ENCODE assay signal across 18 mouse cellular contexts in the genomic region with DNA sequence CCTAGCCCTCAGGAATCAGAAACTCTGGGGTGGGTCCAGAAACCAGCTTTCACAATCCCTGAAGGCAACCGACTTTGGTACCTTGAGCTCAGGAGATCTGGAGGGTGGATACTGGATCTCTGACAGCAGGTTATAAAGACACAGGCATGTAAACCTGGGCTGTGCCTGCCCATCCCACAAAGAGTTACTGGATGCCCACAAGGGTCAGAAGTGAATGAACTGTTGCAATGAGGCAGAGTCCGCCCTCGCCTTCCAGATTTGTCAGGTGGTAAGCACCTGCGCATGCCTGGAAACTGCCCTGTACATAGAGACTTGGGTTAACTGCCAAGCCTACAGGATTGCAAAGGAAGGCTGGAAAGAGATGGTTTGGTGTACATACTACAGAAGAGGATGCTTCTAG. TPM values are rescaled to one million over a fixed set of nuclear protein-coding genes. Genes with fewer than 3 reads are reported as not detected.
DNase-seq lines count a peak whose midpoint lies in the region; ATAC-seq lines count a peak whose summit lies in the region.
"Had no signal": no experiment of that assay in that cellular context is flagged by ENCODE, and none has a peak within 500 bp of the region (broad histone marks: within the 10 kb centered on the region; RNA-seq: fewer than 3 reads in every experiment).

No protein-coding gene starts in this region.

- no peak overlapping the region for H3K9ac ChIP-seq in forebrain, embryonic 12.5 days
- no peak overlapping the region for H3K9ac ChIP-seq in forebrain, embryonic 11.5 days (ENCODE audit: low read length)
- no peak overlapping the region for H3K9ac ChIP-seq in kidney, embryonic 15.5 days
- no peak overlapping the region for H3K9ac ChIP-seq in neural tube, embryonic 13.5 days
- no peak overlapping the region for H3K9ac ChIP-seq in neural tube, embryonic 15.5 days (replicated peaks)
- H3K9ac ChIP-seq: liver, embryonic 13.5 days had no signal

- H3K9me3 ChIP-seq in forebrain, embryonic 12.5 days: no peaks in the 10 kb centered on the region
- no peaks in the 10 kb centered on the region for H3K9me3 ChIP-seq in forebrain, embryonic 11.5 days (ENCODE audit: control insufficient read depth, low read length)
- no peaks in the 10 kb centered on the region for H3K9me3 ChIP-seq in kidney, embryonic 15.5 days (replicated peaks)
- no peaks in the 10 kb centered on the region for H3K9me3 ChIP-seq in neural tube, embryonic 13.5 days
- H3K9me3 ChIP-seq in neural tube, embryonic 15.5 days (replicated peaks): no peaks in the 10 kb centered on the region
- H3K9me3 ChIP-seq: G1E; heart, embryonic 10.5 days; liver, embryonic 13.5 days; megakaryocyte, embryonic 14.5 days had no signal

- no peak for ATAC-seq in forebrain, embryonic 12.5 days (ENCODE audit: low FRiP score)
- ATAC-seq in forebrain, embryonic 11.5 days (replicated peaks; ENCODE audit: low FRiP score): no peak
- no peak for ATAC-seq in kidney, embryonic 15.5 days (replicated peaks; ENCODE audit: low FRiP score)
- no peak for ATAC-seq in neural tube, embryonic 13.5 days (ENCODE audit: low read depth)
- ATAC-seq in neural tube, embryonic 15.5 days (ENCODE audit: low FRiP score): no peak
- ATAC-seq: CD4-positive, CD25-positive, alpha-beta regulatory T cell, adult 4 months; midbrain, embryonic 16.5 days had no signal

- H3K36me3 ChIP-seq in forebrain, embryonic 12.5 days (replicated peaks): peaks cover 7% of the 10 kb centered on the region; the same call in 1 of the 2 replicates
- H3K36me3 ChIP-seq in forebrain, embryonic 11.5 days (ENCODE audit: control insufficient read depth, insufficient read depth, low read length): no peaks in the 10 kb centered on the region; the same call in 1 of the 2 replicates
- H3K36me3 ChIP-seq in kidney, embryonic 15.5 days: peaks cover 8% of the 10 kb centered on the region; the same call in 1 of the 2 replicates
- 0 out of 2 replicates have a peak, but pooled peaks cover 9% of the 10 kb centered on the region for H3K36me3 ChIP-seq in neural tube, embryonic 13.5 days
- no peaks in the 10 kb centered on the region for H3K36me3 ChIP-seq in neural tube, embryonic 15.5 days
- H3K36me3 ChIP-seq: G1E; liver, embryonic 13.5 days had no signal

- H3K4me2 ChIP-seq in forebrain, embryonic 12.5 days: peak overlapping the region; percentile 84
- H3K4me2 ChIP-seq in forebrain, embryonic 11.5 days (ENCODE audit: low read depth, low read length, severe bottlenecking): no peak overlapping the region
- peak overlapping the region; percentile 31; the same call in 1 of the 2 replicates for H3K4me2 ChIP-seq in kidney, embryonic 15.5 days
- peak overlapping the region; percentile 85; the same call in 1 of the 2 replicates for H3K4me2 ChIP-seq in neural tube, embryonic 13.5 days
- no peak overlapping the region for H3K4me2 ChIP-seq in neural tube, embryonic 15.5 days
- H3K4me2 ChIP-seq: liver, embryonic 13.5 days had no signal

- peaks cover 93% of the 10 kb centered on the region for H3K4me1 ChIP-seq in forebrain, embryonic 12.5 days
- peaks cover 45% of the 10 kb centered on the region for H3K4me1 ChIP-seq in forebrain, embryonic 11.5 days (replicated peaks; ENCODE audit: control insufficient read depth, insufficient read depth, low read length)
- peaks cover 59% of the 10 kb centered on the region for H3K4me1 ChIP-seq in kidney, embryonic 15.5 days
- H3K4me1 ChIP-seq in neural tube, embryonic 13.5 days (replicated peaks): peaks cover 94% of the 10 kb centered on the region
- peaks cover 87% of the 10 kb centered on the region for H3K4me1 ChIP-seq in neural tube, embryonic 15.5 days
- H3K4me1 ChIP-seq: liver, embryonic 13.5 days; megakaryocyte, embryonic 14.5 days had no signal

- no peak overlapping the region for H3K4me3 ChIP-seq in forebrain, embryonic 12.5 days (replicated peaks)
- H3K4me3 ChIP-seq in forebrain, embryonic 11.5 days (ENCODE audit: low read depth, low read length): no peak overlapping the region
- no peak overlapping the region for H3K4me3 ChIP-seq in kidney, embryonic 15.5 days (replicated peaks)
- H3K4me3 ChIP-seq in neural tube, embryonic 13.5 days: no peak overlapping the region
- H3K4me3 ChIP-seq in neural tube, embryonic 15.5 days (replicated peaks): no peak overlapping the region
- H3K4me3 ChIP-seq: heart, embryonic 10.5 days; liver, embryonic 13.5 days; megakaryocyte, embryonic 14.5 days had no signal

- 90% methylated on average over 4 of the region's 4 CpGs for WGBS in forebrain, embryonic 12.5 days
- 92% methylated on average over 4 of the region's 4 CpGs for WGBS in forebrain, embryonic 11.5 days
- WGBS in kidney, embryonic 15.5 days: 86% methylated on average over 4 of the region's 4 CpGs
- WGBS in neural tube, embryonic 13.5 days: 90% methylated on average over 4 of the region's 4 CpGs
- whole genome bisulfite sequencing in neural tube, embryonic 15.5 days: 93% methylated on average over 4 of the region's 4 CpGs

- peaks cover 34% of the 10 kb centered on the region for H3K27me3 ChIP-seq in forebrain, embryonic 12.5 days
- peaks cover 2% of the 10 kb centered on the region; the same call in 1 of the 2 replicates for H3K27me3 ChIP-seq in forebrain, embryonic 11.5 days (ENCODE audit: control insufficient read depth, insufficient read depth, low read length)
- H3K27me3 ChIP-seq in kidney, embryonic 15.5 days: no peaks in the 10 kb centered on the region
- H3K27me3 ChIP-seq in neural tube, embryonic 13.5 days: no peaks in the 10 kb centered on the region
- H3K27me3 ChIP-seq in neural tube, embryonic 15.5 days (replicated peaks): no peaks in the 10 kb centered on the region

- no peak for DNase-seq in forebrain, embryonic 11.5 days (ENCODE audit: low spot score)
- DNase-seq in kidney, postnatal 14 days: no peak
- no peak for DNase-seq in right cerebral cortex, postnatal 25 days
- DNase-seq in cerebellum, adult 11 months: no peak
- DNase-seq: cerebellum, adult 9-11 months; gastrocnemius, postnatal 25 days; kidney, postnatal 4 days; liver, embryonic 13.5 days; thymus, postnatal 25 days had no signal

- H3K27ac ChIP-seq in forebrain, embryonic 12.5 days: no peak overlapping the region
- H3K27ac ChIP-seq in forebrain, embryonic 11.5 days (ENCODE audit: low read depth, low read length): no peak overlapping the region
- H3K27ac ChIP-seq in kidney, embryonic 15.5 days: no peak overlapping the region
- no peak overlapping the region for H3K27ac ChIP-seq in neural tube, embryonic 13.5 days (replicated peaks)
- no peak overlapping the region for H3K27ac ChIP-seq in neural tube, embryonic 15.5 days (replicated peaks)
- H3K27ac ChIP-seq: heart, embryonic 10.5 days; liver, embryonic 13.5 days had no signal

RNA-seq across cellular contexts. Expression of a gene that starts 8.7 kb away (rescaled TPM):
- 57.5 and 68.2 TPM in 2 replicates for polyA plus RNA-seq in forebrain, embryonic 12.5 days (2016; fragmentation: Nextera tagmentation; extraction: Ambion mirVana)
- polyA plus RNA-seq in forebrain, embryonic 11.5 days (2014; fragmentation: Nextera tagmentation; extraction: Ambion mirVana): 51.8 and 54.6 TPM in 2 replicates
- polyA plus RNA-seq in kidney, embryonic 15.5 days (2015; fragmentation: Nextera tagmentation; extraction: Ambion mirVana): 26.2 TPM in 2 replicates
- 24.5 and 26.6 TPM in 2 replicates for polyA plus RNA-seq in neural tube, embryonic 13.5 days (2015; fragmentation: Nextera tagmentation; extraction: Ambion mirVana)
- 14.7 TPM in 2 replicates for polyA plus RNA-seq in neural tube, embryonic 15.5 days (2015; fragmentation: Nextera tagmentation; extraction: Ambion mirVana)

RNA-seq across cellular contexts. Expression of a gene that starts 37.9 kb away (rescaled TPM):
- 218 and 225 TPM in 2 replicates for polyA plus RNA-seq in forebrain, embryonic 12.5 days (2016; fragmentation: Nextera tagmentation; extraction: Ambion mirVana)
- 163 and 171 TPM in 2 replicates for polyA plus RNA-seq in forebrain, embryonic 11.5 days (2014; fragmentation: Nextera tagmentation; extraction: Ambion mirVana)
- polyA plus RNA-seq in kidney, embryonic 15.5 days (2015; fragmentation: Nextera tagmentation; extraction: Ambion mirVana): 146 and 152 TPM in 2 replicates
- polyA plus RNA-seq in neural tube, embryonic 13.5 days (2015; fragmentation: Nextera tagmentation; extraction: Ambion mirVana): 184 TPM in 2 replicates
- polyA plus RNA-seq in neural tube, embryonic 15.5 days (2015; fragmentation: Nextera tagmentation; extraction: Ambion mirVana): 148 and 164 TPM in 2 replicates

Comparison
In these comparisons a context has a peak if more than half of its experiments do, and no peak if none do; other contexts are left out.
1. H3K4me2 ChIP-seq: peak in forebrain, embryonic 12.5 days (single experiment), kidney, embryonic 15.5 days (single experiment) and neural tube, embryonic 13.5 days (single experiment); none in forebrain, embryonic 11.5 days (single experiment) and neural tube, embryonic 15.5 days (single experiment).